Mouse (Mus musculus) intestine, embryonic 14.5 days (tissue): ENCODE results near the gene Nudt4. TPM values are rescaled to one million over a fixed set of nuclear protein-coding genes. Genes with fewer than 3 reads are reported as not detected.

ENCODE experiments used
- ATAC-seq: fragments of 200-750 bp; cut with Nextera tagmentation; replicated peaks from 2 replicates; pipeline ENCODE4 v1.8.0; 2017; ENCODE audit warnings: low read depth, moderate number of reproducible peaks, moderate TSS enrichment, moderate library complexity; ENCODE audit not compliant: low FRiP score, low TSS enrichment
- DNase-seq: peaks from one replicate; pipeline ENCODE4 v3.0.0-alpha.2; 2018; ENCODE audit warnings: low spot score
- H3K27ac ChIP-seq: fragments of 300-500 bp; sonication (generic); 2 replicates; pipeline ENCODE4 v1.5.1; 2014; ENCODE audit warnings: low read depth, mild to moderate bottlenecking, control low read depth
- H3K27me3 ChIP-seq: fragments of 300-500 bp; sonication (generic); replicated peaks from 2 replicates; pipeline ENCODE4 v1.6.1; 2014; ENCODE audit warnings: low read length, control low read depth; ENCODE audit not compliant: control insufficient read depth, insufficient read depth
- H3K36me3 ChIP-seq: fragments of 300-500 bp; sonication (generic); 2 replicates; pipeline ENCODE4 v1.6.1; 2014; ENCODE audit warnings: low read length, control low read depth; ENCODE audit not compliant: control insufficient read depth, insufficient read depth
- H3K4me1 ChIP-seq: fragments of 300-500 bp; sonication (generic); replicated peaks from 2 replicates; pipeline ENCODE4 v1.6.1; 2014; ENCODE audit warnings: low read length, control low read depth, mixed read lengths; ENCODE audit not compliant: control insufficient read depth, insufficient read depth
- H3K4me2 ChIP-seq: fragments of 300-500 bp; sonication (generic); 2 replicates; pipeline ENCODE4 v1.6.1; 2014; ENCODE audit warnings: low read length
- H3K4me3 ChIP-seq: fragments of 300-500 bp; sonication (generic); 2 replicates; pipeline ENCODE4 v1.5.1; 2014; ENCODE audit warnings: low read depth, low read length, control low read depth, mixed read lengths
- H3K9ac ChIP-seq: fragments of 300-500 bp; sonication (generic); 2 replicates; pipeline ENCODE4 v1.6.1; 2014; ENCODE audit warnings: mild to moderate bottlenecking, low read length
- H3K9me3 ChIP-seq: fragments of 300-500 bp; sonication (generic); 2 replicates; pipeline ENCODE4 v1.6.1; 2016; ENCODE audit warnings: low read length, control low read depth; ENCODE audit not compliant: control insufficient read depth
- WGBS: fragments of 180-500 bp; shearing (Covaris S2); extraction: QIAGEN DNeasy Blood & Tissue Kit; methylation state at CpG from one replicate; pipeline ENCODE4 v1.1.7; 2014; 5-methylcytosine and 5-hydroxymethylcytosine counted together
- polyA plus RNA-seq: library from polyadenylated mRNA; unstranded; fragments of >200 nt; fragmentation: Nextera tagmentation; extraction: Ambion mirVana; gene quantifications from 2 replicates; pipeline ENCODE4 v1.2.1, GENCODE M21; 2014

The Nudt4 gene
- polyA plus RNA-seq, 1 experiment from 2014 or later, result 71.3 TPM

- Histone ChIP-seq H3K4me3 (no peak overlapping the region), H3K4me2 (no peak overlapping the region), H3K27ac (no peak overlapping the region), H3K9ac (no peak overlapping the region), H3K27me3 (no peaks in the 10 kb centered on the region), H3K4me1 (peaks cover 12% of the 10 kb centered on the region), H3K9me3 (no peaks in the 10 kb centered on the region), H3K36me3 (0 out of 2 replicates have a peak, but pooled peaks cover 2% of the 10 kb centered on the region)
- 88% methylated on average over 8 of the region's 8 CpGs for WGBS
- DNase-seq, result no peak
- no peak for ATAC-seq
Measured at GRCm38 (mm10) chr10:95512635-95513034, 51.3 kb downstream of the Nudt4 start.

- ATAC-seq (no peak), DNase-seq (no peak)
- Histone ChIP-seq H3K4me2 (no peak overlapping the region), H3K9ac (no peak overlapping the region), H3K9me3 (no peaks in the 10 kb centered on the region), H3K27me3 (no peaks in the 10 kb centered on the region), H3K36me3 (no peaks in the 10 kb centered on the region), H3K4me1 (0 out of 2 replicates have a peak, but pooled peaks cover 4% of the 10 kb centered on the region), H3K27ac (no peak overlapping the region), H3K4me3 (no peak overlapping the region)
- 71% methylated on average over 3 of the region's 3 CpGs for WGBS
Measured at GRCm38 (mm10) chr10:95509263-95509662, 54.7 kb downstream of the Nudt4 start.

- no peaks in the 10 kb centered on the region for H3K27me3 ChIP-seq
- DNase-seq (no peak), ATAC-seq (no peak)
- no peaks in the 10 kb centered on the region for H3K4me1 ChIP-seq
- WGBS, result 77% methylated on average over 6 of the region's 6 CpGs
- no peak overlapping the region for H3K4me2 ChIP-seq
- H3K9ac ChIP-seq, result no peak overlapping the region
- H3K27ac ChIP-seq, result no peak overlapping the region
- H3K9me3 ChIP-seq, result no peaks in the 10 kb centered on the region
- no peaks in the 10 kb centered on the region for H3K36me3 ChIP-seq
- no peak overlapping the region for H3K4me3 ChIP-seq
Measured at GRCm38 (mm10) chr10:95508793-95509192, 55.2 kb downstream of the Nudt4 start.

GRCm38 (mm10) chr10:95508126-95508525 lies 55.8 kb downstream of the Nudt4 start:
- Histone ChIP-seq H3K4me3 (no peak overlapping the region), H3K27me3 (no peaks in the 10 kb centered on the region), H3K4me2 (no peak overlapping the region), H3K9ac (no peak overlapping the region), H3K4me1 (no peaks in the 10 kb centered on the region), H3K27ac (no peak overlapping the region), H3K9me3 (no peaks in the 10 kb centered on the region), H3K36me3 (no peaks in the 10 kb centered on the region)
- DNase-seq (no peak), ATAC-seq (no peak)
- 84% methylated on average over 8 of the region's 8 CpGs for WGBS

- no peak overlapping the region for H3K4me2 ChIP-seq
- no peak overlapping the region for H3K9ac ChIP-seq
- 25% methylated on average over 1 of the region's 1 CpGs for WGBS
- H3K4me1 ChIP-seq, result peaks cover 12% of the 10 kb centered on the region
- no peaks in the 10 kb centered on the region for H3K36me3 ChIP-seq
- no peak overlapping the region for H3K4me3 ChIP-seq
- no peak for ATAC-seq
- no peaks in the 10 kb centered on the region for H3K27me3 ChIP-seq
- H3K27ac ChIP-seq, result no peak overlapping the region
- no peak for DNase-seq
- no peaks in the 10 kb centered on the region for H3K9me3 ChIP-seq
Measured at GRCm38 (mm10) chr10:95504341-95504740, 59.6 kb downstream of the Nudt4 start.

- Histone ChIP-seq H3K4me2 (no peak overlapping the region), H3K9ac (no peak overlapping the region), H3K27me3 (no peaks in the 10 kb centered on the region), H3K9me3 (no peaks in the 10 kb centered on the region), H3K4me3 (no peak overlapping the region), H3K4me1 (peaks cover 12% of the 10 kb centered on the region), H3K27ac (no peak overlapping the region), H3K36me3 (no peaks in the 10 kb centered on the region)
- ATAC-seq (no peak), DNase-seq (no peak)
- WGBS, result 85% methylated on average over 14 of the region's 14 CpGs
Measured at GRCm38 (mm10) chr10:95503443-95504235, 60.3 kb downstream of the Nudt4 start.

- H3K36me3 ChIP-seq, result peaks cover 12% of the 10 kb centered on the region
- H3K27me3 ChIP-seq, result no peaks in the 10 kb centered on the region
- H3K4me1 ChIP-seq, result peaks cover 12% of the 10 kb centered on the region
- peak within 1 kb of the TSS; percentile 79 for H3K27ac ChIP-seq
- DNase-seq (peak; percentile 91), ATAC-seq (peak; percentile 94)
- peak within 1 kb of the TSS; percentile 94 for H3K4me3 ChIP-seq
- H3K9me3 ChIP-seq, result no peaks in the 10 kb centered on the region
- H3K9ac ChIP-seq, result peak within 1 kb of the TSS; percentile 89
- WGBS, result under 1% methylated on average over 35 of the region's 35 CpGs
- H3K4me2 ChIP-seq, result peak within 1 kb of the TSS; percentile 75
Measured at GRCm38 (mm10) chr10:95501463-95502081, 62.4 kb downstream of the Nudt4 start, which contains the start of gene Mrpl42. TSS of gene Mrpl42 (minus strand) at chr10:95501940.

- Histone ChIP-seq H3K4me1 (peaks cover 12% of the 10 kb centered on the region), H3K27ac (peak overlapping the region; percentile 79), H3K9me3 (no peaks in the 10 kb centered on the region), H3K36me3 (peaks cover 17% of the 10 kb centered on the region), H3K9ac (peak overlapping the region; percentile 89), H3K4me3 (peak overlapping the region; percentile 94), H3K4me2 (peak overlapping the region; percentile 75), H3K27me3 (no peaks in the 10 kb centered on the region)
- WGBS, result 3% methylated on average over 7 of the region's 7 CpGs
- no peak for DNase-seq
- ATAC-seq, result no peak
Measured at GRCm38 (mm10) chr10:95501033-95501432, 62.9 kb downstream of the Nudt4 start.
